Mouse (Mus musculus): ENCODE data around the gene Ppp2r2d. TPM values are rescaled to one million over a fixed set of nuclear protein-coding genes. Genes with fewer than 3 reads are reported as not detected.

The Ppp2r2d gene
- total and polyA plus RNA-seq, 3 experiments: 14.9 to 38.4 (median 27.5) TPM

- ATAC-seq (ENCODE audit: extremely low read depth, insufficient number of reproducible peaks, low FRiP score, poor library complexity, severe bottlenecking): no peak
- peaks cover 22% of the 10 kb centered on the region for H3K9me3 ChIP-seq (replicated peaks)
Observed at GRCm38 (mm10) chr7:138824995-138825756, 20.7 kb upstream of the Ppp2r2d start.

GRCm38 (mm10) chr7:138827812-138828211 lies 18.1 kb upstream of the Ppp2r2d start:
- no peaks in the 10 kb centered on the region for H3K36me3 ChIP-seq (replicated peaks)
- no peak for TF ChIP-seq GATA2 (IDR thresholded peaks at IDR 0.05; ENCODE audit: borderline replicate concordance, low read depth, low read length)
- TF ChIP-seq CTCF (IDR thresholded peaks at IDR 0.05; ENCODE audit: low read depth, low read length): peak; percentile 89
- no peak overlapping the region for H3K4me3 ChIP-seq (ENCODE audit: low read depth, low read length)
- peaks cover 17% of the 10 kb centered on the region for H3K9me3 ChIP-seq (replicated peaks)
- H3K4me1 ChIP-seq (ENCODE audit: insufficient read depth, low read depth, low read length): no peaks in the 10 kb centered on the region
- ATAC-seq (ENCODE audit: extremely low read depth, insufficient number of reproducible peaks, low FRiP score, poor library complexity, severe bottlenecking): no peak
- no peaks in the 10 kb centered on the region for H3K27me3 ChIP-seq (ENCODE audit: insufficient read depth, low read length)
- no peak for DNase-seq (ENCODE audit: low spot score)

More at GRCm38 (mm10) chr7:138824995-138825756, 20.7 kb upstream of the Ppp2r2d start:
- no peak for DNase-seq (ENCODE audit: low spot score)
- H3K4me1 ChIP-seq (ENCODE audit: insufficient read depth, low read depth, low read length): no peaks in the 10 kb centered on the region
- no peak overlapping the region for H3K4me3 ChIP-seq (ENCODE audit: low read depth, low read length)
- TF ChIP-seq GATA2 (IDR thresholded peaks at IDR 0.05; ENCODE audit: borderline replicate concordance, low read depth, low read length): no peak
- H3K36me3 ChIP-seq (replicated peaks): no peaks in the 10 kb centered on the region
- H3K27me3 ChIP-seq (ENCODE audit: insufficient read depth, low read length): no peaks in the 10 kb centered on the region

GRCm38 (mm10) chr7:138835028-138835427 lies 10.9 kb upstream of the Ppp2r2d start:
- no peak for TF ChIP-seq GATA2 (IDR thresholded peaks at IDR 0.05; ENCODE audit: borderline replicate concordance, low read depth, low read length)
- TF ChIP-seq TAL1 (conservative IDR thresholded peaks at IDR 0.05; ENCODE audit: low read depth, low read length): no peak
- no peak for TF ChIP-seq GATA1 (IDR thresholded peaks at IDR 0.05; ENCODE audit: borderline replicate concordance, low read length)
- no peak for TF ChIP-seq POLR2AphosphoS5 (IDR thresholded peaks at IDR 0.05; ENCODE audit: insufficient replicate concordance, low read depth, low read length)
- no peak for TF ChIP-seq CTCF (IDR thresholded peaks at IDR 0.05; ENCODE audit: low read depth, low read length)
- DNase-seq (ENCODE audit: low spot score): no peak
- Histone ChIP-seq H3K4me3 (ENCODE audit: low read depth, low read length) (no peak overlapping the region), H3K27me3 (ENCODE audit: insufficient read depth, low read length) (no peaks in the 10 kb centered on the region), H3K9me3 (replicated peaks) (peaks cover 3% of the 10 kb centered on the region), H3K4me1 (ENCODE audit: insufficient read depth, low read depth, low read length) (no peaks in the 10 kb centered on the region), H3K36me3 (replicated peaks) (peaks cover 25% of the 10 kb centered on the region)
- no peak for ATAC-seq (ENCODE audit: extremely low read depth, insufficient number of reproducible peaks, low FRiP score, poor library complexity, severe bottlenecking)

- Histone ChIP-seq H3K36me3 (replicated peaks) (peaks cover 57% of the 10 kb centered on the region), H3K4me1 (ENCODE audit: insufficient read depth, low read depth, low read length) (peaks cover 24% of the 10 kb centered on the region), H3K9me3 (replicated peaks) (no peaks in the 10 kb centered on the region), H3K4me3 (ENCODE audit: low read depth, low read length) (no peak overlapping the region), H3K27me3 (ENCODE audit: insufficient read depth, low read length) (no peaks in the 10 kb centered on the region)
- peak; percentile 51 for TF ChIP-seq CTCF (IDR thresholded peaks at IDR 0.05; ENCODE audit: low read depth, low read length)
- no peak for TF ChIP-seq GATA2 (IDR thresholded peaks at IDR 0.05; ENCODE audit: borderline replicate concordance, low read depth, low read length)
- ATAC-seq (ENCODE audit: extremely low read depth, insufficient number of reproducible peaks, low FRiP score, poor library complexity, severe bottlenecking) (no peak), DNase-seq (ENCODE audit: low spot score) (peak; percentile 21)
Observed at GRCm38 (mm10) chr7:138840594-138841021, 5.3 kb upstream of the Ppp2r2d start.

- TF ChIP-seq GATA1 (IDR thresholded peaks at IDR 0.05; ENCODE audit: borderline replicate concordance, low read length): no peak
- TF ChIP-seq TAL1 (conservative IDR thresholded peaks at IDR 0.05; ENCODE audit: low read depth, low read length): no peak
- TF ChIP-seq POLR2AphosphoS5 (IDR thresholded peaks at IDR 0.05; ENCODE audit: insufficient replicate concordance, low read depth, low read length): no peak
- no peak for TF ChIP-seq CTCF (IDR thresholded peaks at IDR 0.05; ENCODE audit: low read depth, low read length)
- TF ChIP-seq GATA2 (IDR thresholded peaks at IDR 0.05; ENCODE audit: borderline replicate concordance, low read depth, low read length): no peak
- DNase-seq (ENCODE audit: low spot score) (no peak), ATAC-seq (ENCODE audit: extremely low read depth, insufficient number of reproducible peaks, low FRiP score, poor library complexity, severe bottlenecking) (no peak)
- no peaks in the 10 kb centered on the region for H3K9me3 ChIP-seq (replicated peaks)
- H3K36me3 ChIP-seq (replicated peaks): peaks cover 48% of the 10 kb centered on the region
- no peak overlapping the region for H3K4me3 ChIP-seq (ENCODE audit: low read depth, low read length)
- H3K4me1 ChIP-seq (ENCODE audit: insufficient read depth, low read depth, low read length): peaks cover 28% of the 10 kb centered on the region
- H3K27me3 ChIP-seq (ENCODE audit: insufficient read depth, low read length): no peaks in the 10 kb centered on the region
Observed at GRCm38 (mm10) chr7:138841436-138842151, 4.3 kb upstream of the Ppp2r2d start.

GRCm38 (mm10) chr7:138843421-138843820 lies 2.5 kb upstream of the Ppp2r2d start:
- TF ChIP-seq GATA1 (IDR thresholded peaks at IDR 0.05; ENCODE audit: borderline replicate concordance, low read length): no peak
- no peak for TF ChIP-seq GATA2 (IDR thresholded peaks at IDR 0.05; ENCODE audit: borderline replicate concordance, low read depth, low read length)
- no peak for TF ChIP-seq CTCF (IDR thresholded peaks at IDR 0.05; ENCODE audit: low read depth, low read length)
- no peak for TF ChIP-seq TAL1 (conservative IDR thresholded peaks at IDR 0.05; ENCODE audit: low read depth, low read length)
- TF ChIP-seq POLR2AphosphoS5 (IDR thresholded peaks at IDR 0.05; ENCODE audit: insufficient replicate concordance, low read depth, low read length): no peak
- DNase-seq (ENCODE audit: low spot score): no peak
- H3K4me1 ChIP-seq (ENCODE audit: insufficient read depth, low read depth, low read length): peaks cover 43% of the 10 kb centered on the region
- H3K36me3 ChIP-seq (replicated peaks): peaks cover 55% of the 10 kb centered on the region
- H3K9me3 ChIP-seq (replicated peaks): no peaks in the 10 kb centered on the region
- no peak for ATAC-seq (ENCODE audit: extremely low read depth, insufficient number of reproducible peaks, low FRiP score, poor library complexity, severe bottlenecking)
- H3K4me3 ChIP-seq (ENCODE audit: low read depth, low read length): no peak overlapping the region
- no peaks in the 10 kb centered on the region for H3K27me3 ChIP-seq (ENCODE audit: insufficient read depth, low read length)

All from G1E (cell line).